Mouse (Mus musculus): ENCODE data around the gene 1700056E22Rik. TPM values are rescaled to one million over a fixed set of nuclear protein-coding genes. Genes with fewer than 3 reads are reported as not detected.

The 1700056E22Rik gene
- total RNA-seq (2021) = under 1 TPM in 1 of 2 experiments, not detected in 1; 0.32 TPM

DNA sequence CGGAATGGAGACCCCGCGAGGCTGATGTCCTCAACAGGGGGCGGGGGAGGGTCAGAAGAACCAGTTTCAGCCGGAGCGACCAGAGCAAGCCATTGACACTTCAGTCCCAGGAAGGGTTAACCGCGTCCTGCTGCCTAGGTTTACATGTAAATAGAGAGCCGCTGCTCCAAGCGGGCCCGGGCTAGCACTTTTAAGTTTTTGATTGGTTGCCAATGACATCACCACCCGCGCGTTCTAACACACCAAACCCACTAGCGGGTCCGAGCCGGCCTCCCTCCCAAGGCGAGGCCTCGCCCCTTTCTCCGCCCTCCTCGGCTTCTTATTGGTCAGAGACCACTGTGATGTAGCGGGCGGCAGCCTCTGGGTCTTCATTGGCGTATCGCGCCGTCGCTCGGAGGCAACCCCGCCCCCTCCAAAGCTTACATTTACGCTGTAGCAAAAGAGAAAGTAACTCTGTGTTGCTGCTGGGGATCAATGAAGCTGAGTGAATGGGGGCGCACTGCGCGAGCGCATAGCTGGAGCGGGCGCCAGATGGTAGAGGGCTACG lies at the start of gene 1700056E22Rik:
Gene 1700056E22Rik (minus strand): TSS at position 291 of the 547 bp plus-strand sequence.
- intact Hi-C loops (cut with DNase I) = no loop called here
- peak; percentile 95 for DNase-seq (ENCODE audit: low spot score in 2 of 2)

DNA sequence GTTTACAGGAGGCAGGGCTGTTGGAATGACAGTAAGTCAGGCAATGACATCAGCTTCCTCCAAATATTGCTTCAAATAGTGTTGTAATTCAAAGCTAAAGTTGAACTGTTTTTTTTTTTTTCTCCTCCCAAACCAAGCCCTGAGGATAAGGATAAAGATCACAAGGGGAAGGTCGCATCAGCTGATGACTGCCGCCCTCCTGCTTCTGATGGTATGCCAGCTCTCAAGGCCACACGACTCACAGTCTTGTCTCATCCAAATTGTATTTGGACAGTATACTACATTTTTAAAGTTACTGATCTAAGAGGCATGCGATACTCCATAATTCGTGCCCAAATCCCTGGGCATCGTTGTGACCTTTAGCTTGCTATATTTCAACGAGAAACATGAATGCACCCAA lies 49.1 kb upstream of the 1700056E22Rik start:
- intact Hi-C loops (cut with DNase I) = no loop called here

DNA sequence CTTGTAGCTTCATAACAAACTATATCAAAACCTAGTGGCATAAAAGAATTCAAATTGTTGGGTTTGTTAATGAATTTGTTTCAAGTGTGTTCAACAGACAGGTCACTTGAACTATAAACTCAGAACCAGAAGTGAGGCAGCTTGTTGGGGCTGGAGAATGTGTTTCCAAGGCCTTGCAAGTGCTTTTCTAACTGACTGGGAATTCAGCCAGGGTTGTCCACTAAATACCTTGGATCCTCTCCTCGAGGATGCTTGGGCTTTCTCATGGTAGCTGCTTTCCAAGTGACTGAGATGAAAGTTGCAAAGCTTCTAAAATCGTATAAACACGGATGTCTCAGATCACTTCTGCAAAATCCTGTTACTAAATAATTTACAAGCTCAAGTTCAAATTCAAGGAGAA lies 48.6 kb upstream of the 1700056E22Rik start:
- DNase-seq (ENCODE audit: low spot score in 2 of 2) = no peak
- intact Hi-C loops (cut with DNase I) = no loop called here

More for the DNA sequence above, 49.1 kb upstream of the 1700056E22Rik start:
- DNase-seq (ENCODE audit: low spot score in 2 of 2) = no peak

DNA sequence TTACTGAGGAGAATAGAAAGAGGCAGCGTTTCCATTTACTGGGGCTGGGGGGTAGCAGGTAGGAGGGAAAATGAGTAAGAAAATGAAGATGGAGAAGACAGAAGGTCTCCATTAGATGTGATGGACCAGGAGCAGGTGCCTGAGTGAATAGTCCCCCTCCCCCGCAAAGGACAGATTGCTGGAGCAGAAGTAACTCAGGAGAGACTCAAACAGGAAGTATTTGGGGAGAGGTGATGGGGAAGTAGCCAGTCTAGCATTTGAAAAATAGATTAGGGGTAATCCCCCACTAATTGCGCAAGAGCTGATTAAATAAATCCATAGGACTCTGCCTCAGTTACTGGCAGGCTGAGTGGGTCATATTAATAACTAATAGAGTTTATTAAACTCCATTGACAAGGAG lies 45.2 kb upstream of the 1700056E22Rik start:
- intact Hi-C loops (cut with DNase I) = no loop called here

DNA sequence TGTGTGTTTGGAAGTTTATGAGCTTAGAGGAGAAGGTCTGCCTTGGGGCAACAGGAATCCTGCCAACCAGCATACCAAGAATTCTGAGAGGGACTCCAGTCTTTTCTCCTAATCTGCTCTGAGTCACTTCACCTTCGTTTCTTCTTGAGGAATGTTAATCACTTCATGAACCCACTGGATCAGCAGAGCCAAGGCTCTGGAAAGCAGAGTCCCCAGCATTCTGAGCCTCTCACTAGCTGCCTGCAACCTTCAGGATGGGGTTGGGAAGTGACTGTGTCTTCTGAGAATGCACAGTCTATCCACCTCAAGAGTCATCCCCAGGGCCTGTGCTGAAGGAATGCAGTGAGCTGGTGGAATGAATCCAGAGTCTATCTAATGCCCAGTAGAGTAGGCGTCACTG lies 42.7 kb upstream of the 1700056E22Rik start:
- intact Hi-C loops (cut with DNase I) = no loop called here
- no peak for DNase-seq (ENCODE audit: low spot score in 2 of 2)

More for the DNA sequence above, 45.2 kb upstream of the 1700056E22Rik start:
- DNase-seq (ENCODE audit: low spot score in 2 of 2) = no peak

DNA sequence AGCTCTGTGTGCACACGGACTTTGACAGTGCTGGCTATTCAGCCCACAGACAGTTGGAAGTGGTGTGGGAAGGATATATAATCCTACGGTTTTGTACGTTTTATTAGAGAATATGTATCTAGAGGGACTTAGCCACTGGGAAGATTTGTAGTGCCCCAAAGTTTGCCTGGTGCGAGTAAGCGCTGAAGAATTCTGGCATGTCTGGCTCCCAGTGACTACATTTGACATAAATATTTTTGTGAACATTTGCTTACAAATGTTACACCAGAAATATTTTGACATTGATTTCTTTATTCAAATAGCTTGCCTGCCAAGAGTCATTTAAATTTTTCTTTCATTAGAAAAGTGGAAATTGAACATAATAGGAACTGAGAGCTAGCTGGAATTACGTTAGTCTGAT lies 42.0 kb upstream of the 1700056E22Rik start:
- intact Hi-C loops (cut with DNase I) = no loop called here
- DNase-seq (ENCODE audit: low spot score in 2 of 2) = no peak

DNA sequence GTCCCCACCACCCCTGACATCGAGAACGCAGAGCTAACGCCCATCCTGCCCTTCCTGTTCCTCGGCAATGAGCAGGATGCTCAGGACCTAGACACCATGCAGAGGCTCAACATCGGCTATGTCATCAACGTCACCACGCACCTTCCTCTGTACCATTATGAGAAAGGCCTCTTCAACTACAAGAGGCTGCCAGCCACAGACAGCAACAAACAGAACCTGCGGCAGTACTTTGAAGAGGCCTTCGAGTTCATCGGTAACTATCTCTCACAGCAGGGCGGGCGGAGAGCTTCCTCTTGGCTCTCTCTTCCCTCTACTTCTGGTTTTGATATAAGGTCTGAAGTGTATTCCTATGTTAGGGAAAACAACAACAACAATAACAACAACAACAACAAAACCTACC lies 34.9 kb upstream of the 1700056E22Rik start:
- intact Hi-C loops (cut with DNase I) = no loop called here
- no peak for DNase-seq (ENCODE audit: low spot score in 2 of 2)

DNA sequence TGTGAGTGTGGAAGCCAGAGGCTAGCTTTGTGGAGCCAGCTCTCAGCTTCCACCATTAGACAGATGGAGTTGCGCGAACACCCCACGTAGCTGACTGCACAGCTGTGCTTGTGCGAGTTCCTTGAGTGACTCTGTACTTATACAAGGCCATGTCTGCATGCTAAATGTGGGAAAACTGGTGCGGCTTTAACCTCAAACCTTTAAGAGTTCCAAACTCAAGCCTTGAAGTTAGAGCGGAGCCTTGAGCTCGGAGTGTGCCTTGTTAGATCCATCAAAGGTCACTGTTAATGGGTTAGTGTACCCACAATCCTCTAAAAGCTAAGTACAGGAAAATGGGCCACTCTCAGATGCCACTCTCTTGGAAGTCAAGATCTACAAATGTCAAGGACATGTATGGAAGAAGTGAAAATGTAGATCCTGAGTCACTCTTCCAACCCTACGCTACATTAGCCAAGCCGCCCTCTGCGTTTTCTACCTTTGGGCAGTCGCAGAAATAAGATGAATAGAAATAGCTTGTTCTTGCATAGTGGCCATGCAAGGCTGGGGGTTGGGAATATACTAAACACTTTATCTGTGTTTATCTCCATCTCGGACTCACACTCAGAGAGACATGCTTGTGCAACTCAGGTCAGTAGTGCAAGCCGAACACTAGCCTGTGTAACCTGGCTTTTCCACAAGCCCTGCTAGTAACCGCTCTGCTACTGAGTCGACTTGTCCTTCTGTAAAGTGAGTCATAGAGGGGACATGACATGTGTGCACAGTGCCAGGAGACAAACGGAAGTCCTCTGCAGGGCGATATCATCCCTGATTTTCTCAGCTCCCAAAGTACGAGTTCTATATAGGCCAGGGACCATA lies 33.8 kb upstream of the 1700056E22Rik start:
- intact Hi-C loops (cut with DNase I) = no loop called here
- no peak for DNase-seq (ENCODE audit: low spot score in 2 of 2)

DNA sequence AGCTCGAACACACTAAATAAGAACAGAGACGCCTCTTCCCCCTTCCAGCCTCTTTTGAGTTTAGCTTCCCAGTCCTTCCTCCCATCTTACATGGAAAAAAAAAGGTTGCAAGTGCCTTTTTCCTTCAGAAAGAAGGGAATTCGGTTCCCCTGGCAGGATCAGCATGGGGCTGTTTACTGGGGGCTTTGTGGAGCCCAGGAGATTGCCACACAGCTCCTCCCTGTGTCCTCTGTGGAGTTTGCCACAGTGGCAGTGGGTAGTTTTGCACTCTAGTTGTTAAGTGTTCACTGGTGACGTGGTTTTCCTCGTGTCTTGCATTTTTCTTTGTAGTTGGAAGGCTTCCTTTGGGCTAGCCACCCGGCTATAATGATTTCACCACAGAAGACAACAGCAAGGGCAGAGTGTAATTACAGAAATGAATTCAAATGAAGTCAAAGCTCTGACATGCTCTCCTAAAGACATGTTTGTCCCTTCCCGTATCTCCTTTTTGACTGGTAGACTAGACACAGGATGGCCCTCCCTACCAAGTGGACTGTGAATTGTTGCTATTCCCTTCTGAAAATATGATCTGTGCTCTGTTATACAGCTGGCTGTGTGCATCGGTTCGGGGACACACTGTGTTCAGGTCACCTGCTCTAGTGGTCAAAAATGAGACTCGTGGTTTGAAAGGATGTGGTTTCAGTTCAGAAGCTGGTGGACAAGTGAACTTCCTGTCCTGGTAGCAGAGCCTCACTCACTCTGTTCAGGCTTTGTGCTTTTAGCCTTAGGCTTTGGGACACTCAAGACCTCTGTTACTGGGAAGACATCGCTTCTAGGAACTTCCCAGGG lies 32.6 kb upstream of the 1700056E22Rik start:
- DNase-seq (ENCODE audit: low spot score in 2 of 2) = no peak
- intact Hi-C loops (cut with DNase I) = no loop called here

DNA sequence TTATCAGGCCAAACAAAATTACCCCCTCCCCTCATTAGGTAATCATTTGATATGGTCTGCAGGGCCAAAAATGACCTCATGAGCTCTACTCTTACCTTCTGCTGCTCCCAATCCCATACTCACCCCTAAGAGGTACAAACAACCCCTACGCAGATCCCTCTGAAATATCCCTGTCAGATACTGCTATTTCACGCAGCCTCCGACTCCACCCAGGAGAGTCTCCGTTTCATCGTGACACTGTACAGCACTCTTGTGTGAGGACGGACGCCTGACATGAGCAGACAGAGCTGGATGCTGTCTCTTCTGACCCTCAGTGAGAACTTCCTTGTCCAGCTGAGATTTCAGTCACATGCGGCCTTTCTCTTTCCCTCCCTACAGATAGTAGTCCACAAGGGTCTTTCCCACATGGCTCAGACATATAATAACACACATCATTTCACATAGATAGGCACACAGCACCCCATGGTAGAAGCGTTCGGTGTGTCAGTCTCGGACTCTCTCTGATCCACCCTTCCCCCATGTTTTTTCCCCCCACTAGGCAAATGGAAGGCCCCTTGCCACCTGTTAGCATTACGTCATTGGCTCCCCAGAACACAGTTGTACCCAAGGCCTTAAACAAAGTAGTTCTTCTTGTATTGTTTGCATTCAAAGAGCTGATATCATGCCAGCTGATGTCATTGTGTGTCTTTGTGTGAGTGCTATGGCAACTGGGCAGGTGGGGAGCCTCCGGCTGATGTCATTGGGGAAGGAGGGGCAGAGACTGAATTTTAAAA lies 31.7 kb upstream of the 1700056E22Rik start:
- intact Hi-C loops (cut with DNase I) = no loop called here
- DNase-seq (ENCODE audit: low spot score in 2 of 2) = no peak

DNA sequence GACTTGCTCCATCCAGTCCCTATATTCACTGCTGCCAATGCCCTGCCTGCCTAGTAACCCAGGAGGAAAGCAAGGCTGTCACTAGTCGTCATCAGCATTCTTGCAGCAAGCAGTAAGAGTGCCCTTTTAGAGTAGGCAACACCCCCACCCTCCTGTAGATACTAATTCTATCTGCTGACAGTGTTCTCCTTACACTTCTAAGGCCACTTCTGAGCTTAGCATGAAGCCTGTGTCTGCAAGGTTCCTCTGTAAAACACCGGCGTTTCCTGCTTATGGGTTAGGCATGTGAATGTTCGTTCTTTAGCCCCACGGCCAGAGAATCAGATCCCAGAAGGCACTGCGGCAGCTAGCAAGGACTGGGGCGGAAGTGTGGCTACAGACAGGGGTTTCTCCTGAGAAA lies 30.2 kb upstream of the 1700056E22Rik start:
- DNase-seq (ENCODE audit: low spot score in 2 of 2) = no peak
- intact Hi-C loops (cut with DNase I) = no loop called here

DNA sequence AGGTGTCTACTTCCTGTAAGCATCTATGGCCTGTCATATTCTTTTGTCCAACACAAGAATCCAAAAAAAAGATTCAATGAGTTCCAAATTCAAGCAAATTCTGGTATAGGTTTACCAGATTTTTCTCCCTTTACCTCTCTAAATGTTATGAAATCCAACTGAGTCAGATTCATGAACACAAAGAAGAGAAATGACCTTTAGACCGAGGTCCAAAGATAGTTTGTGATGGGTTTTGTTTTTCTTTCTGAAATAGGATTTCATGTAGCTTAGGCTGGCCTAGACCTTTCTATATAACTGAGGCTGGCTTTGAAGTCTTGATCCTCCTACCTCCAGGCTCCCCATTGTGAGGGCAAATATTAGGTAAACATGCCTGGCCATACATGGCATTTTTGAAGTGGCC lies 27.8 kb upstream of the 1700056E22Rik start:
- intact Hi-C loops (cut with DNase I) = no loop called here
- DNase-seq (ENCODE audit: low spot score in 2 of 2) = no peak

DNA sequence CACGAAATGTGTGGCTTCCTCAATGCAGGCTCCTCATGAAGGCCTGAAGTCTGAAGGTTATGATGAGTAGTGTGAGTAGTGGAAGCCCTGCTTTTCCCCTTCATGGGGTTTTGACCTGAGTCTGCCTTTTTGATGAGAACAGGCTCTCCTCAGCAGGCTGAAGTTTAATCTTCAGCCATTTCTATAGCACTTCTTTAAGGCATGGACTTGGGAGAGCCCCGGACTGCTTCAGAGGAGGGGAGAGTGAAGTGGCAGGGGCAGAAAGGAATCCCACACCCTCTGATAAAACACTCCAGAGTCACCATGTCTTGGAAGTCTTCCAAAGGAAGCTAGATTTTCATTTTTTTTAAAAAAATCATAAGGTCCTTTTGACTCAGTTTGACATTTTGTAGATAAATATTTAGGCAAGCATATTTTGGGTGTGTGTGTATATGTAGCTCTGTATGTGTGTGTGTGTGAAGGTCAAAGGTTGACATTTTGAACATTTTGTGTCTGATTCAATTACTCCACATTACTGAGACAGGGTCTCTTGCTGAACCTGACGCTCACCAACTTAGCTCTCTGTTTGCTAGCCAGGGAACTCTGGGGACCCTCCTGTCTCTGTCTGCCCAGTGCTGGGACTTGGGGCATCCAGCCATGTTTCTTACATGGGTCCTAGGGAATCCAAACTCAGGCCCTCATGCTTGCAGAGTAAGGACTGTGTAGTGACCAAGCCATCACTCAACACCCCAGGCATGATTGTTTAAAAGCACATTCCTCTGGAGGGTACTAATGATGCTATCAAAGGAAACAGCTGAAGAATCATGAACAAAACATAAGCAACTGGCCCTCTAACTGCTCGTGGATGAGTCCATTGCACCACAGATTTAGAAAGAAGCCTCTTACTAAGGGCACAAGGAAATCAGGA lies 27.0 kb upstream of the 1700056E22Rik start:
- intact Hi-C loops (cut with DNase I) = no loop called here
- DNase-seq (ENCODE audit: low spot score in 2 of 2) = no peak

DNA sequence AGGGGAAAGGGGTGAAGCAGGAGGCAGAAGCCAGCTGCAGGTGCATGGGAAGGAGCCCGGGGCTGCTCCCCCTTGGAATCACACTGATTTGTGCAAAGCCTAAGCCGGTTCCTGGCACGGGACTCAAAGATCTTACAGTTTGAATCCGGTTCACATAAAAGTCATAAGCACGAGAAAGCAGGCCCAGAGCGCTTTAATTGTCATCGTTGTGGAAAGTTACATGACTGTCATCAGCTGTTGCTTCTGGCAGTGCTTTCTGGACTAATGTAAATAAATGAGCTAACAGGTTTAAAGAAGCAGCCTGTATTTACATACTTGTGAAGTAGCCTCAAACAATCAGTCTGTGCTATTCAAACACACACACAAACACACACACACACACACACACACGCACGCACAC lies 26.3 kb upstream of the 1700056E22Rik start:
- intact Hi-C loops (cut with DNase I) = no loop called here
- DNase-seq (ENCODE audit: low spot score in 2 of 2) = no peak

DNA sequence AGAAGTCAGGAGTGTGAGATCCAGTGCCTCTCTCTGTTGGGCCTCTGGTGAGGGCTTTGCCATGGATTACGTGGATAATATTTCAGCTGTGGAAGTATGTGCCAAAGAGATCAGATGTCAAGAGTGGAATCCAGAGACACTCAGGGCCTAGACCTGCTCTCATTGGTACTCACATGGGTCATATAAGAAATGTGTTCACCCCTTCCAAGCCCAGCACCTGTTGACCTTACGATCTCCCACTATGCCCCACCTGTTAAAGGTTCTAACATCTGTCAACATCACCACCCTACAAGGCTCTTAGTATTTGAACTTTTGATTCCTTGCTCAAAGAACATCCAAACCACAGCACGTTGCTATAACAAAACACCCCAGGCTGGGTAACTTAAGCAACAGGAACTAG lies 25.7 kb upstream of the 1700056E22Rik start:
- DNase-seq (ENCODE audit: low spot score in 2 of 2) = no peak
- intact Hi-C loops (cut with DNase I) = no loop called here

DNA sequence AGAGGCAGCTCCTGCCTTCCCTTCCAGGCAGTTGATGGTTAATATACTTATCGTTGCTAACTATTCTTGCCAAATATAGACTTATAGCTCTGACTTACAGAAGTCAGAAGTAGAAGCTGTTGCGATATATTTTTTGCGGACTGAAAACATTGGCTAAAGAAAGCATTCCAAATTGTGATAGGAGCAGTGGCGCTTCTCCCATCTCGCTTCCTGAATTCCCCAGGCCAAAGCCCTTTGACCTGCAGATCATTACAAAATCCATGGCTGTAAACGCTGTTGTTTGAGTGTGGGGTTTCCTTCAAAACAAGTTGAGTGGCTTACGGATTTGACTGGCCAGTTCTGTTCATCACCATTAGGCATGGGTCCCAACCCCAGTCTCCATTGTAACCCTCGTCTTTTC lies 24.1 kb upstream of the 1700056E22Rik start:
- intact Hi-C loops (cut with DNase I) = no loop called here
- no peak for DNase-seq (ENCODE audit: low spot score in 2 of 2)

DNA sequence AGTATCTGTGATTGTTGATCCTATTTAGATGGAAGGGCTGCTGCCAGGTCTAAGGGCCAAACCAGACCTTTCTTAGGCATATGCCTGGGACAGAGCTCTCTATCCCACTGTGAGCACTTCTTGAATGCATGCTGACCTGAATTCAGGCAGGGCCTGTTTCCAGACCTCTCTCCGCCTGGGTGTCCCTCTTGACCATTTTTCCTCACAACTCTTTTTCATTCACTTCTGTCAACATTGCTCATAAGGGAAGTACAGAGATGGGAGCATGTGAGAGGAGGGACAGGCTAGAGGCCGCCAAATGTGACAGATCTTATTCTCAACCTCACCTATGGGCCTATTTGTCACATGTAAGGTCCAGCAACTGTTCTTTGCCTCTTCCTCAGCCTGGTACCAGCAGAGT lies 20.1 kb upstream of the 1700056E22Rik start:
- no peak for DNase-seq (ENCODE audit: low spot score in 2 of 2)
- intact Hi-C loops (cut with DNase I) = no loop called here

DNA sequence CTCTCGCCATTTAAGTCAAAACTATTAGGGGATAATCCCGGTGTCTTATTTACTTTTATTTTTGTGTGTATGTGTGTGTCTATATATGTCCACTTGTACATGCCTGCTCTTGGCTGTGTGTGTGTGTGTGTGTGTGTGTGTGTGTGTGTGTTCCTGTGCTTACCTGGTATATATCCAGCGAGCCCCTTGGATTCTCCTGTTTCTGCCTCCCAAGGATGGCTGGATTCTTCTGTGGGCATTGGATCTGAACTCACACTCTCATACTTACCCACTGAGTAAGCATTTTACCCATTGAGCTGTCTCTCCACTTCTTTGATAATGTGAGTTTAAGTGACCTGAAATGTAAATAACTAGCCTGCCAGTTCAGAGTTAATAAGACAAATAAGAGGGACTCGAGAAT lies 19.6 kb upstream of the 1700056E22Rik start:
- no peak for DNase-seq (ENCODE audit: low spot score in 2 of 2)
- intact Hi-C loops (cut with DNase I) = no loop called here

DNA sequence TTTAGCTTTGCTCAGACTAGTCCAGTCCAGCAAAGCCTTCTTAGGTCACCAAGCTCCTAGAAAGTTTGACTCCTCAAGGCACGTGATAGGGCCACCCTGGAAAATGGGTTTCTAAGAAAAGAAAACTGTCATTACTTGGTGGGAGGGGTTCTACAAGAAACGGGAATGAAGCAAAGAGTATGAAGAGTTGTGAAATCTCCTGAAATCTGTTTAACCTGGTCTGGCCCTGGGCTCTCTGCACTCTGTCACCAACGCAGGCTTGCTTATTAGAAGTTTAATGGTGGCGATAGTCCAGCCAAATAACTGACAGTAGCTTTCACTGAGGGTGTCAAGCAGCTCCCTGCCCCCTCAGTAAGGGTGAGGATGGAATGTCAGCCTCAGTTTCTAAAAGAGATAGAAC lies 19.0 kb upstream of the 1700056E22Rik start:
- intact Hi-C loops (cut with DNase I) = no loop called here
- DNase-seq (ENCODE audit: low spot score in 2 of 2) = no peak

All from left cerebral cortex, postnatal 36 days (tissue).